Mouse (Mus musculus) hindbrain, embryonic 13.5 days (tissue): ENCODE measurements around the gene Arid5a. TPM values are rescaled to one million over a fixed set of nuclear protein-coding genes. Genes with fewer than 3 reads are reported as not detected.

Experiments
- ATAC-seq: fragments of 200-750 bp; cut with Nextera tagmentation; 2 replicates; pipeline ENCODE4 v1.8.0; 2017; ENCODE audit warnings: moderate TSS enrichment; ENCODE audit not compliant: low FRiP score
- H3K27ac ChIP-seq: fragments of 300-500 bp; sonication (generic); 2 replicates; pipeline ENCODE4 v1.5.1; 2015; ENCODE audit warnings: inconsistent platforms, mild to moderate bottlenecking, moderate library complexity
- H3K27me3 ChIP-seq: fragments of 300-500 bp; sonication (generic); 2 replicates; pipeline ENCODE4 v1.6.1; 2015; ENCODE audit warnings: mild to moderate bottlenecking, inconsistent platforms
- H3K36me3 ChIP-seq: fragments of 300-500 bp; sonication (generic); 2 replicates; pipeline ENCODE4 v1.6.1; 2015; ENCODE audit warnings: mild to moderate bottlenecking, inconsistent platforms
- H3K4me1 ChIP-seq: fragments of 300-500 bp; sonication (generic); replicated peaks from 2 replicates; pipeline ENCODE4 v1.6.1; 2015; ENCODE audit warnings: inconsistent platforms
- H3K4me2 ChIP-seq: fragments of 300-500 bp; sonication (generic); 2 replicates; pipeline ENCODE4 v1.6.1; 2015; ENCODE audit warnings: inconsistent platforms, mild to moderate bottlenecking, moderate library complexity
- H3K4me3 ChIP-seq: fragments of 300-500 bp; sonication (generic); 2 replicates; pipeline ENCODE4 v1.5.1; 2015; ENCODE audit warnings: mild to moderate bottlenecking, inconsistent platforms
- H3K9ac ChIP-seq: fragments of 300-500 bp; sonication (generic); 2 replicates; pipeline ENCODE4 v1.6.1; 2015; ENCODE audit warnings: mild to moderate bottlenecking, inconsistent platforms
- H3K9me3 ChIP-seq: fragments of 300-500 bp; sonication (generic); 2 replicates; pipeline ENCODE4 v1.6.1; 2016; ENCODE audit warnings: inconsistent platforms
- WGBS: fragments of 180-500 bp; shearing (Covaris S2); methylation state at CpG from one replicate; pipeline ENCODE4 v1.1.7; 2015; 5-methylcytosine and 5-hydroxymethylcytosine counted together
- polyA plus RNA-seq: library from polyadenylated mRNA; unstranded; fragments of >200 nt; fragmentation: Nextera tagmentation; extraction: Ambion mirVana; gene quantifications from 2 replicates; pipeline ENCODE4 v1.2.1, GENCODE M21; 2015

Gene Arid5a
- polyA plus RNA-seq: 3.8 and 4.0 TPM in 2 replicates

- Histone ChIP-seq H3K9me3 (no peaks in the 10 kb centered on the region), H3K36me3 (no peaks in the 10 kb centered on the region), H3K4me3 (peak within 1 kb of the TSS; percentile 62), H3K4me2 (peak within 1 kb of the TSS; percentile 93), H3K4me1 (peaks cover 30% of the 10 kb centered on the region), H3K27ac (peak within 1 kb of the TSS; percentile 62), H3K9ac (peak within 1 kb of the TSS; percentile 75), H3K27me3 (peaks cover 40% of the 10 kb centered on the region)
- ATAC-seq: peak; percentile 92
- under 1% methylated on average over 63 of the region's 65 CpGs for WGBS
Observed at GRCm38 (mm10) chr1:36307495-36308280, at the start of gene Arid5a. TSS of gene Arid5a (plus strand) at chr1:36307733.

GRCm38 (mm10) chr1:36258631-36259030, 48.9 kb upstream of the Arid5a start:
- Histone ChIP-seq H3K9me3 (no peaks in the 10 kb centered on the region), H3K4me3 (no peak overlapping the region), H3K4me1 (peaks cover 15% of the 10 kb centered on the region), H3K27ac (no peak overlapping the region), H3K36me3 (no peaks in the 10 kb centered on the region), H3K4me2 (no peak overlapping the region), H3K27me3 (peaks cover 18% of the 10 kb centered on the region), H3K9ac (no peak overlapping the region)
- no peak for ATAC-seq
- 61% methylated on average over 2 of the region's 2 CpGs for WGBS

- WGBS: 98% methylated on average over 2 of the region's 2 CpGs
- Histone ChIP-seq H3K4me2 (no peak overlapping the region), H3K36me3 (no peaks in the 10 kb centered on the region), H3K9me3 (no peaks in the 10 kb centered on the region), H3K4me3 (no peak overlapping the region), H3K27me3 (peaks cover 14% of the 10 kb centered on the region), H3K9ac (no peak overlapping the region), H3K4me1 (peaks cover 15% of the 10 kb centered on the region), H3K27ac (no peak overlapping the region)
- ATAC-seq: no peak
Observed at GRCm38 (mm10) chr1:36259281-36259680, 48.3 kb upstream of the Arid5a start.

- Histone ChIP-seq H3K4me3 (no peak overlapping the region), H3K36me3 (no peaks in the 10 kb centered on the region), H3K9ac (no peak overlapping the region), H3K27me3 (peaks cover 7% of the 10 kb centered on the region; the same call in 1 of the 2 replicates), H3K27ac (no peak overlapping the region), H3K4me2 (no peak overlapping the region), H3K4me1 (peaks cover 5% of the 10 kb centered on the region), H3K9me3 (no peaks in the 10 kb centered on the region)
- ATAC-seq: no peak
- 96% methylated on average over 1 of the region's 1 CpGs for WGBS
Observed at GRCm38 (mm10) chr1:36260418-36260817, 47.1 kb upstream of the Arid5a start.

DNA sequence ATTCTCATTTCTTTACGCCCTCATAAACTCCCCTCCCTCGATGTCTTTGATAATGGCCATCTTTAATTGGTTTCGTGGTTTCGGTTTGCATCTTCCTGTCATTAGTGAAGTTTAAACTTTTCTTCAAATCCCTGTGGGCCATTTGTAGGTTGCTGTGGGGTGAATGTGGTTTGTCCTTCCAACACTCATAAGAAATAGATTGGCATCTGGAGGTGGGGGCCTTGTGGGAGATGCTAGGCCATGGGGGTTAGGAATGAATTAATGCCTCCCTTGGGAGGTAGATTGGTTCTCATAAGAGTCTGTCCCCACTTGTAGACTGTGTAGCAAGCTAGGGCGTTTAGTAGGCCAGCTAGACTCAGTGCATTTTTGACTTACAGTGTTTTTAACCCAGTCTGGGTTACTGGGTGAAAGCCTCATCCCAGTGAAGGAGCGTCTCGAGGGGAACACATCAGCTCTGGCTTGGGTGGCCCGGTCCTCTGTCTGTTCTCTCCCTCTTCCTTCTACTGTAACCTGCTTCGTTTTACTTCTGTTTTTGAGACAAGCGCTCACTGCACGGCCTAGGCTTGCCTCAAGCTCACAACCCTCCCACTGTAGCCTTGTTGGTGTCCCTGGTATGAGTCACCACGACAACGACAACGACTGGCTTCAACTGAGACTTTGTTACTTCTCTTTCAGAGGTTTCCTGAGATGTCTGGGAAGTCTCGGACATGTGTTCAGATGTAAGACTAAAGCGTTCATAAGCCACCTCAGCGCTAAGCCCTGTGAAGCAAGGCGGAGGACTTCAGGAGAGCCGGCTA, 45.6 kb upstream of the Arid5a start:
- WGBS: 87% methylated on average over 19 of the region's 19 CpGs
- no peak overlapping the region for H3K4me3 ChIP-seq
- H3K9me3 ChIP-seq: no peaks in the 10 kb centered on the region
- H3K4me1 ChIP-seq: no peaks in the 10 kb centered on the region
- H3K36me3 ChIP-seq: no peaks in the 10 kb centered on the region
- H3K27ac ChIP-seq: no peak overlapping the region
- H3K9ac ChIP-seq: no peak overlapping the region
- no peaks in the 10 kb centered on the region for H3K27me3 ChIP-seq
- no peak for ATAC-seq
- H3K4me2 ChIP-seq: no peak overlapping the region

DNA sequence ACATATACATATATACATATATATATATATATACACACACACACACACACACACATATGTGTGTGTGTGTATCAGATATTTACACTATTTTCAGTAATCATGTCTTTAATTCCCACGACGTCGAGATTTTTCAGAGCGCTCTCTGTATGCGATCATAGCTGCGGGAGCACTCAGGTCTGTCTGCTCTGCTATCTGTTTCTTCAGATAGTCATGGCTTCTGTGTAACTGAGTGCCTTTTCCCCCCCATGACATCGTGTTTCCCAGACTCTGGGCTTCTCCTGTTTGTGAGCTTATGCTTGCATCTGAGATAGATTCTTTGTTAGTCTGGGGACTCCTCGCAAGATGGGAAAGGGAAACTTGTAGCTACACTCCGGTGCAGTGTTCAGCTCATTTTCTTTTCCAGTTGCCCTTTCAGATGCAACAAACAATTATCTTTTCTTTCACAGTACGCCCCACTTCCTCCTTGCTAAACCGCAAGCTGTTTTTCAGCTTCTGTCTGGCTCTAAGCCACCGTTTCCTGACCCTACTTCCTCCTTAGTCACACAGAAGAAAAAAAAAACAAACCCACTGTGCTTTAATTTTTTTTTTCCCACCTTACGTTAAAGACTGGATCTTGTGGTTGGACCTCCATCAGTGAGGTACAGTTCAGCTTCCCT, 43.6 kb upstream of the Arid5a start:
- Histone ChIP-seq H3K4me1 (no peaks in the 10 kb centered on the region), H3K4me3 (no peak overlapping the region), H3K9me3 (no peaks in the 10 kb centered on the region), H3K27ac (no peak overlapping the region), H3K4me2 (no peak overlapping the region), H3K27me3 (peaks cover 7% of the 10 kb centered on the region; the same call in 1 of the 2 replicates), H3K9ac (no peak overlapping the region), H3K36me3 (no peaks in the 10 kb centered on the region)
- ATAC-seq: no peak
- WGBS: 75% methylated on average over 13 of the region's 13 CpGs

DNA sequence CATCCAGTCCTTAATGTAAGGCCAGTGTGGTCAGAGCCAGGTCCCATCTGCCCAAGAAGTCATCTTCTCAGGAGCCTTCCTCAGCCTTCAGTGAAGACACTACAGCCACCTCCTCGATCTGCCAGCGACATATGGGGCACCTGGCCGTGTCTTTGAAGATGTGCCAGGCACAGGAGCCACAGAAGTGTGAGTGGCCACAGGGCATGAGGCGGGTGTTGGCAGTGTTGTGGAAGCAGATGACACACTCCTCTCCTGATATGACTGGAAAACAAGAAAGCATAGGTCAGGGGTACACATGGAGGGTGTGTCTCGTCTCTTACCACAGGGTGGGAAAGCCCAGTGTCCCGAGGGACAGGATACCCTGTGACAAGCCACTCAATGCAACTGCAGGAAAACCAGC, 41.2 kb upstream of the Arid5a start:
- ATAC-seq: no peak
- H3K4me2 ChIP-seq: no peak overlapping the region
- peaks cover 4% of the 10 kb centered on the region for H3K4me1 ChIP-seq
- WGBS: 87% methylated on average over 6 of the region's 6 CpGs
- no peak overlapping the region for H3K4me3 ChIP-seq
- no peak overlapping the region for H3K9ac ChIP-seq
- H3K9me3 ChIP-seq: no peaks in the 10 kb centered on the region
- H3K36me3 ChIP-seq: no peaks in the 10 kb centered on the region
- no peak overlapping the region for H3K27ac ChIP-seq
- peaks cover 26% of the 10 kb centered on the region for H3K27me3 ChIP-seq

DNA sequence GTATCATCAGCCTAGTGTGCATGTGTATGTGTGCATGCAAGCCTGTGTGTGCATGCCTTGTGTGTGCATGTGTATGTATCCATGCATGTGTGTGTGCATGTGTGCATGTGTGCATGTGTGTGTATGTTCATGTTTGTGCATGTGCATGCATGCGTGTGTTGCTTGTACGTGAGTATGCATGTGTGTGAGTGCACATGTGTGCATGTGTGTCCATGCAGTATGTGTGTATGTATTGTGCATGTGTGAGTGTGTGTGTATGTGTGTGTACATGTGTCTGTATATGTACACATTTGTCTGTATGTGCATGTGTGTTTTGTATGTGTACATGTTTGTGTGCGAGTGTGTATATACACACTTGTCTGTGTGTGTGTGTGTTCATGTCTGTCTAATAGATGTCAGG, 39.9 kb upstream of the Arid5a start:
- Histone ChIP-seq H3K27me3 (peaks cover 26% of the 10 kb centered on the region), H3K4me1 (peaks cover 11% of the 10 kb centered on the region), H3K9ac (no peak overlapping the region), H3K9me3 (no peaks in the 10 kb centered on the region), H3K4me3 (no peak overlapping the region), H3K27ac (no peak overlapping the region), H3K36me3 (no peaks in the 10 kb centered on the region), H3K4me2 (no peak overlapping the region)
- no peak for ATAC-seq
- 96% methylated on average over 3 of the region's 3 CpGs for WGBS

DNA sequence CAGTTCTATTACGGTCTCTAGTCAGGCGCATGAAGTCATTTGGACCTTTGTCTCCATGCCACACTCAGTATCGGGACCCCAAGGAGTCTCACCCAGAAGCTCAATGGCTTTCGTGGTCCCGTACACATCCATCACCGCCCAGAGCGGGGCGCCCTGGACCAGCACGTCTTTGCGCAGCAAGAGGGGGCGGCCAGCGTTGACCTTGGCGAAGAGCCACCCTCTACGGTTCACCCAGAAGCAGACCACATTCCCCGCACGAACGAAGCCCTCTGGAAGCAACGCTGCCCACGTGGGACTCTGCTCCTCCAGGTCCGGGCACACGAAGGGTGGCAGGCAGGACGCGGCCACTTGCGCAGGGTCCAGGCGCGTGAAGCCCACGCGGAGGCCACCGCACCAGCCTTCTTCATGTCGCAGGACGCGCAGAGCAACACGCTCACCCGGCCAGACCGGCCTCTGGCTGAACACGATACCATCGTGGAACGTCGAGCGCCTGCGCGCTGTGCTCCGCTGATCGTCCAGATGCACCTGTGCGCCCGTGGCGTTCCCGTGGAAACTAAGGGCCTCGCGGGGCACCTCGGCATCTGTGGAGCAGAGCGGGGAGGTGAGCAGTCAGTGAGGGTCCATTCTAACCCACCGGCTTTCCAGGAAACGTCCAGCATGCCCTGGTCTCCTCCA, 38.3 kb upstream of the Arid5a start:
- H3K36me3 ChIP-seq: no peaks in the 10 kb centered on the region
- 0 out of 2 replicates have a peak, but pooled peaks have one; percentile 52 for ATAC-seq
- peak overlapping the region; percentile 40 for H3K9ac ChIP-seq
- peaks cover 15% of the 10 kb centered on the region for H3K4me1 ChIP-seq
- peaks cover 26% of the 10 kb centered on the region for H3K27me3 ChIP-seq
- H3K4me2 ChIP-seq: peak overlapping the region; percentile 43
- H3K4me3 ChIP-seq: peak overlapping the region; percentile 24
- WGBS: 46% methylated on average over 54 of the region's 54 CpGs
- H3K27ac ChIP-seq: no peak overlapping the region
- H3K9me3 ChIP-seq: no peaks in the 10 kb centered on the region

DNA sequence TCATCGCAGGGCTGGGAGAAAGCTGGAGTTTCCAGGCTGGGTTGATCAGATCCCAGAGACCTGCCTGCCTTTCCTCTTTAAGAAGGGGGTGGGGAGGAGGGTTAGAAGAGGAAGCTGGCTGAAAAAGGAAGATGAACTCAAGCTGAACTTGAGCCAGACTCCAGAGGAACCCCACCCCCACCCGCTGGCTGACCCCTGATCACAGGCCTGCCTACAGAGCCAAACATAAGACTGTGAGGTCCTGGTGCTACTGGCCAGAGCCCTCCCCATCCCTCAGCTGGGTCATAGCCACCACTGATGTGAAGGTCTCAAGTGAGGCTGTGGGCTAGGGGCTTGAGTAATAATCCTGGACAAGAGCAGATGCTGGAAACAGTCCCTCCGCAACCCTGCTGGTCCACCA, 36.9 kb upstream of the Arid5a start:
- H3K4me1 ChIP-seq: peaks cover 15% of the 10 kb centered on the region
- H3K9ac ChIP-seq: no peak overlapping the region
- H3K9me3 ChIP-seq: no peaks in the 10 kb centered on the region
- peaks cover 26% of the 10 kb centered on the region for H3K27me3 ChIP-seq
- WGBS: 55% methylated on average over 3 of the region's 3 CpGs
- no peak overlapping the region for H3K27ac ChIP-seq
- no peaks in the 10 kb centered on the region for H3K36me3 ChIP-seq
- no peak overlapping the region for H3K4me3 ChIP-seq
- H3K4me2 ChIP-seq: no peak overlapping the region
- no peak for ATAC-seq

- H3K4me3 ChIP-seq: no peak overlapping the region
- H3K9ac ChIP-seq: no peak overlapping the region
- H3K36me3 ChIP-seq: no peaks in the 10 kb centered on the region
- H3K4me1 ChIP-seq: peaks cover 15% of the 10 kb centered on the region
- ATAC-seq: no peak
- H3K27me3 ChIP-seq: peaks cover 26% of the 10 kb centered on the region
- H3K27ac ChIP-seq: no peak overlapping the region
- 78% methylated on average over 8 of the region's 8 CpGs for WGBS
- H3K4me2 ChIP-seq: no peak overlapping the region
- H3K9me3 ChIP-seq: no peaks in the 10 kb centered on the region
Observed at GRCm38 (mm10) chr1:36271516-36272230, 35.9 kb upstream of the Arid5a start.
